Mouse (Mus musculus): ENCODE results near the gene Gm3486.
"Not testable (repeated sequence)": the region's sequence is repeated elsewhere in the genome, so short reads cannot be mapped to it uniquely, and the experiment has no call there.

Gene Gm3486

DNA sequence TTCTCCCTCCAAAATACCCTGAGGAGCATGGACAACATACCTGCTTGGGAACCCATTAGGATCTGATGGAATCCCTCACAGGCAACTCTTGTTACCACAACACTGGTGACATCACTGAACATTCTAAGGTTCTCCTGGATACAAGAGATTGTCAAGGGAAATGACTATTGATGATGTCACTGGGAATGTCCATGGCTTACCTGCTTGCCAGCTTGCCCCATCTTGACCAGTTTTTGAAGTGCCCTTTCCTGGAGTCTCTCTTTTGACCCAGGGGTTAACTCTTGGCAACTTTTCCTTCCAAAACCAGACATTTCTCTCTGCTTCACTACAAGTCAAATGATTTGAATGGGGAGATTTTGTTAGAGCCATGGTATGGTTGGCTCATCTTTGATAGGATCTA is at the start of gene Gm3486:
TSS of gene Gm3486 (minus strand) at position 101 of the 400 bp plus-strand sequence.
- in situ Hi-C loops (cut with MboI; ENCODE audit: unreplicated experiment in 2 of 2) = not testable (repeated sequence)

DNA sequence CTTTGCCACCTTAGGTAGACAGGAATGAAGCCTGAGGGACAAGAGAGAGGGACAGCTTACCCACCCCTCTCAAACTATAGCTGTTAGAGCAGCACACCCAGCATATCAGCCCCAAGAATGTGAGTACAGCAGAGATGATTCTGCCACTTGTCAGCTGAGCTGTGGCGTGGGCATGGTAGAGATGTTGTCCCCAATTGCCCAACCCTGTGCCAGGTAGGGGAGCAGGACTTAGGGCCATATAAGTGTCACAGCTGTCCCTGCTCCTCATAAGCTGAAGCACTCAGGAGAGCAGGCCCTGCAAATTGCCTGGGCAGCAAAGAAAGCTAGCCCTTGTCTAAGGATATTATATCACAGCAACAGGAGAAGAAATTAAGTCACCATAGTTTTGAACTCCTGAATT is 35.4 kb upstream of the Gm3486 start:
- in situ Hi-C loops (cut with MboI; ENCODE audit: unreplicated experiment in 2 of 2) = not testable (repeated sequence)

DNA sequence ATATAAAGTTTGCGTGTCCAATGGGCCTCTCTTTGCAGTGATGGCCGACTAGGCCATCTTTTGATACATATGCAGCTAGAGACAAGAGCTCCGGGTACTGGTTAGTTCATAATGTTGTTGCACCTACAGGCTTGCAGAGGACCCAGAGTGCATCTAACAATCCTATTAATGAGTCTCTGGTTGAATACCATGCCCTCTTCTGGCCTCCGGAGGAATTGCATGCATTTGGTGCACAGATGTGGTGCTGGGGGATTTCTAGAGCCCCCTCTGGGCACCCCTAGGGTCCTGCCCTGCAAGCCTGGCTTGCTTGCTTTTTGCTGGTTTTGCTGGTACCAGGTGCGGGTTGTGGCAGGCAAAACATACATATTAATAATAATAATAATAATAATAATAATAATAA is 31.4 kb upstream of the Gm3486 start:
- in situ Hi-C loops (cut with MboI; ENCODE audit: unreplicated experiment in 2 of 2) = not testable (repeated sequence)

DNA sequence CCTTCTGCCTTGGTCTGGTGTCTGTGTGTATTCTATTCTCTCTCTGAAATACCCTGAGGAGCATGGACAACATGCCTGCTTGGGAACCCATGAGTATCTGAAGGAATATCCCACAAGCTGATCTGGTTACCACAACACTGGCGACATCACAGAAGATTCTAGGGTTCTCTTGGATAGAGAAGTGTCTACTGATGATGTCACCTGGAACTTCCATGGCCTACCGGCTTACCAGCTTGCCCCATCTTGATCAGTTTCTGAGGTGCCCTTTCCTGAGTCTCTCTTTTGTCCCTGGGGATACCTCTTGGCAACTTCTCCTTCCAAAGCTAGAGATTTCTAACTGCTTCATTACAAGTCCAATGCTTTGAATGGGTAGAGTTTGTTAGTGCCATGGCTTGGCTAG is 35.9 kb downstream of the Gm3486 start, which contains the start of gene Gm7954:
TSS of gene Gm7954 (minus strand) at position 101 of the 400 bp plus-strand sequence.
- in situ Hi-C loops (cut with MboI; ENCODE audit: unreplicated experiment in 2 of 2) = not testable (repeated sequence)

Measured in v-Abl transformed pro-B cells (cell line).